Mouse (Mus musculus) heart, adult 18-20 months (tissue): ENCODE results near the gene Necap2. TPM values are rescaled to one million over a fixed set of nuclear protein-coding genes. Genes with fewer than 3 reads are reported as not detected.

Source experiments
- DNase-seq, 2 experiments: peaks; one replicate each; pipeline ENCODE4 v3.0.0; 2021 to 2022; ENCODE audit warnings: mixed read lengths in 1 of 2
- total RNA-seq, 2 experiments: library from RNA; stranded (reverse); gene quantifications; 2 replicates each; pipeline ENCODE4 v1.2.3; 2021

Gene Necap2
- total RNA-seq, 2 experiments from 2014 or later: 13.4 to 14.5 TPM

DNA sequence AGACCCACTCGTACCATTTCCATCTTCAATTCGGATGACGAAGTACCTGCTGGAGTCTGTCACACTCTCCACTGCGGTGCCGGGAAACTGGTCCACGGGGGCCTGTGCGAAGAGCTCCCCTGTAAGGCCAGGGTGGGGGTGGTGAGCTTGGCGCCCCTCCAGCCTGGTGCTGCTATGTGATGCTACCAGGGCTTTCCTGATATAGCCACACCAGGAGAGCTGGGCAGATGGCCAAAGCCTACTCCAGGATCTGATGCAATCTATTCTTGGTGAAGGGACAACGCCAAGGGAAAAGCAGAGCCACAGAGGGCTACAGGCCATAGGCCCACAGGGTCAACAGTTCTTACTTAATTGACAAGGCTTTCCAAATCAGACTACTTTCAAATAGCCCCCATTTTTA is 4.5 kb downstream of the Necap2 start:
- DNase-seq: peak; percentile 84 to 85

DNA sequence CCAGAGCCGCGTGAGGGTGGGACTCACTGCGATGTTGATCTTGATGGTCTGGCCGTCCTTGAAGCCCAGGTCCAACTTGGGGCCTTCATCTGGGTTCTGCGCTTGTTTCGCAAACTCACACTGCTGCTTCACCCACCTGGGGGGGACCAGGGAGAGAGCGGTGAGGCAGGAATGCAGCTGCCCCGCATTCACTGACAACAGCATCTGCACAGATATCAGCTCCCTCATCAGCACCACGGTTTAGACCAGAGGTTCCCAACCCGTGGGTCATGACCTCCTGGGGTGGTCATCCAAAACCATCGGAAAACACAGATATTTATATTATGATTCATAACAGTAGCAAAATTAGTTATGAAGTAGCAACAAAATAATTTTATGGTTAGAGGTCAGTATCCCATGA is 5.7 kb downstream of the Necap2 start:
- DNase-seq: no peak

DNA sequence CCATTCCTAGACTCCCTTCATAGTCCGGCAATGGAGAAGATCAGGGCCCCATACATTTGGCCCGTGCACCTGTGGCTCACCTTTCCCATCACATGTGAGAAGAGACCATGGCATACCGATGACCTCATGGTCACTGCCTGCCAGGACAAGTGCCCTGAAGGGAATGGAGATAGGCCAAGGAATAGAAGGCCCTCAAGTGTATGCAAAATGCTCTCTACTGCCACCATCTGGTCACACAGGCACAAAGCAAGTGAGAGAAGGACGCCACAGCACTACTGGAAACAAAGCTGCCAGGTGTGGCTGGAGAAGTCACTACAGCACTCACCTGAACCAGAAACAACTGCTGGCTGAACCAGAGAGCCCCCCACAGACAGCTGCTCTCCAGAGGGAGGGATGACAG is 8.4 kb downstream of the Necap2 start:
- DNase-seq: peak; percentile 53 to 72

DNA sequence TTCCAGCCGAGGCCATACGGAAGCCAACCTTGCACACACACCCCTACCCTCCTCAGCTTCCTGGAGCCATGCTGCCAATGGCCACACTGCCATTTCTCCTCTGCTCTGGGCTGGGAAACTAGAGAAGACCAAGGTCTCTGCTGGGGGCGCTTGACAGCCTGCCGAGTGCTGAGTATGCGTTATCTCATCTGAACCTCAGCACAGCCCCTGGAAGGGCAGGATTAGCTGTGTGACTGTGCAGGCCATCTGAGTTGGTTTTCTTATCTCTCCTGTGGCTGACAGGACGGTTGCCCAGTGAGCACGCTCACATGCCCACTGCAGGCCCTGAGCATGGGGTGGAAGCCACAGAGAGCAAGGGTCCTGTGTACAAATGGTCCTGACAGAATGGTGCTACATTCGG is 9.5 kb downstream of the Necap2 start:
- DNase-seq: no peak

DNA sequence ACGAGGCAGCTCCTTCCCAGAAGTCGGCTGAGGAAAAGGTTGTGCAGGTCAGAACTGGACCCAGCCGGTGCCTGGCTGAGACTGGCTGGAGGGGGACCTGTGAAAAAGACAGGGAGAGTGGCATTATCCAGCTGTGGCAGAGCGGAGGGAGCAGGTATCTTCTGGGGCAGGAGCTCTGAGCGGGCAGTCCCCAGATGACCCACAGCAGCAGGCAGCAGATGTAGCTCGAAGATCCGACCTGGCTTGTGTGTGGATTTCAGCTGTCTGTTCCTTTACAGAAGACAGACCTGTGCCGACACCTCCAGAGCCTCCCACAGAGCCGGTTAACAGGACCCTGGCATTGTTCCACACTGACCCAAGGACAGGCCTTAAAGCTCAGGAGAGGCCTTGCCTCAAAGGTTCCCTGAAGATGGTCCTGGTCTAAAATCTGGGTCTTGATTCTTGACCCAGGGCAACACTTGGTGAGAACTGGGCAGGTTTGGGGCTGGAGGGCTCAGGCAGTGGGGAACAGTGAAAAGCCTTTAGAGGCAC is 10.6 kb downstream of the Necap2 start:
- DNase-seq: no peak

DNA sequence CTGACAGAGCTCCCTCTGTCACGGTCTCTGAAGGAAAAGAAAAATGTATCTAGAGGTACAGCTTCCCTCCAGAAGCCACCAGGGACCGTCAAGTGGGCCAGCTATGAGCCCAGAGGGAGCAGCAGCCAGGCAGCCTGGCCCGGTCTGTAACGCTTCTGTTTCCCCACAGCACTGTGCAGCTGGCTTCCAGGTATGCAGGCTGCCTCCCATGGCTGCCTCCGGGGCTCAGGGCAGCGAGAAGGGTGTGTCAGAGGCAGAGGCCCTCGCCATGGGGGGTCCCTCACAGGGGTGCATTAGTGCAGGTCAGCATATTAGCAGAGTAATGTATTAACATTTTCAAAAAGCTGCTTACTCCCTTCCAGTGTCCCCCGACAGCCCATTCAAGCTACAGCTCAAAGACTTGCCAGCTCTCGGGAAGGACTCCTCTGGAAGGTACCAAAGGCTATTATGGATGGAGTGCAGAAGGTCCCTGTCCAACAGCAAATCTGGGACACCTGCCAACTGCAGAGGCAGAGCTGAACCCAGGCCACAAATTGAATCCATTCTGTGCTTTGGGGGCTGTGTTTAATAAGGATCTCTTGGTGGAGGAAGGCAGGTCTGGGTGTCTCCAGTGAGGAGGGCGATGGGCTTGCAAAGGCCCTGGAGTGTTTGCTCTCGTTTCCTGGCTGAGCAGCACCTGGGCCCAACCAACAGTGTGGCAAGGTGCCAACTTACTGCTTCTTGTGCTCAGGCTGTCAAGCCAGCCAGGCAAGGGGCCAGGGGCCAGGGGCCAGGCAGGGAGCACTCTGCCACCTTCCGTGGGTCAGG is 11.2 kb downstream of the Necap2 start:
- DNase-seq: peak; percentile 58

DNA sequence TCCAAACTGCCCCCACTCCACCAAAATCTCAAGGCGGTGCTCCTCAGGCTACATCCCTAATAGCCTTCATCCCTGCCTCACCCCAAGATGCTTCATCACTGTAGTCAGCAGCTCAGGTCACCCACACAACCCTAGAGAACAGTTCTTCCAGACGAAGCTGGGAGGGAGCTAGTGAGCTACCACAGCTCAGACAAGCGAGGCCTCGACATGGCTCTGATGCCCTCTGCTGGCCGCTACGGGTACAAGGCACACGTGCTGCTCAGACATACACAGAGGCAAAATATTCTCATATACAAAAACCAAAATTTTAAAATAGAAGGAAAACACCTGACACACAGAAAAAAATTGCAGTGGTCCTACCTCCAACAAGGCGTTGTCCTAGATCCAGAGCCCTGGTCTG is 13.0 kb downstream of the Necap2 start:
- peak; percentile 79 to 82 for DNase-seq

DNA sequence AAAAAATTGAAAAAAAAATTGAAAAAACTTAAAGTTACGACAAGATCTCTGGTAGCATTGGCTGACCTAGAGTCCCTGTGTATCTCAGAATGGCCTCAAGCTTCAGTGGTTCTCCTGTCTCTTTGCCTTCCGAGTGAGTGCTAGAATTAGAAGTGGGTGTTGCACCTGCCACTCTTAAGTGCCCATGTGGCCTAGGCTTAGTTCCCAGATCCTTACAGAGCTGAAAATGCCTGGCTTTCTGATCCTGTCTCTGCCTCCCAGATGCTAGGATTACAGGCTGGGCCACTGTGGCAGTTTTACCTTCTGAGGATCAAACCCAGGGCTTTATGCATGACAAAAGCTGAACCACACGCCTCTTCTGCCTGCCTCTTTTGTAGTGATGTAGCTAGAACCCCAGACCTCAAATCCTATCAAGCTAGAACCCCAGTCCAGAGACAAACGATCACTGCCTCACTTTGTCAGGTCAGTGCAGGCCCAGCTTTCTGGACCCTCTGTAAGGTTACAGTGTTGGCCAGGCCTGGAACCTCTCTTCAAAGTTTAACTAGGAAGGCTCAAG is 14.0 kb downstream of the Necap2 start:
- DNase-seq: no peak

DNA sequence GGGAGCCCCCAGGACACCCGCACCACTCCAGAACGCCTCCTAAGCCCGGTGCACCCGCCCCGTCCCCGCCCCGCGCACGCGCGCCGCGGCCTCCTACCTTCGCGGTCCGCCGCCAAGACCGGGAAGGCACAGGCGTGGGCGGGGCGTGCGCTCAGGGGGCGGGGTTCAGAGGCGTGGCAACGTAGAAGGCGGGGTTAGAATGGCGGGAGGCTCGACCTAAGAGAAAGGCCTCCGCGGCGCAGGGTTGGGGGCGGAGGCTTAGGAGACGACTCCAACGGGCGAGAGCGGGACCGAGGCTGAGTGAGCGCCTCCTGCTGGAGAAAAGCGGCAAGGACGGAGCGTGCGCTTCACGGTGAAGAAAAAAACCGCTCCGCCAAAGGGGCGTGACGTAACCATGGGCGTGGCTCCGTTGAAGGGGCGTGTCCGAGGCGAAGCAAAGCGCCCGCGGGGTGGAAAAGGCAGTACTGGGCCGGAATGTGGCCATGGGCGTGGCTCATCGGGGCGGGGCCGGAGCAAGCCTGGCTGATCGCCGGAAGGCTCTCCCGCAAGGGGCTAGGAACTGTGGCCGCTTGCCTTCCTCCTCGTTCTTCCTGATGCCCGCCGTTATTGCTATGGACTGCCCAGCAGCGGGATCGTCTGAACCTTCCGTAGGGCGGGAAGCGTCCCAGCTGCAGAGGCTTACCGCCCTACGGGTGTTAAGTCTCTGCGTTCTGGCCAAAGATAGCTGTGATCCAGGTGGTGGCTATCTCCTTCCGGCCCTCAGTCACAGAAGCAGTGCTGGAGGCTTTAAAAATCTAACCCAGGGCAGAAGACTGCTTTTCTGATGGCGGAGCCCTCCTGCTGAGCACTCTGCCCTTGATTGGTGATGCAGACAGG is 17.5 kb downstream of the Necap2 start, which contains the start of gene Crocc:
Crocc (minus strand) TSS at position 125 of the 876 bp plus-strand sequence.
- DNase-seq: peak; percentile 99 to 100

DNA sequence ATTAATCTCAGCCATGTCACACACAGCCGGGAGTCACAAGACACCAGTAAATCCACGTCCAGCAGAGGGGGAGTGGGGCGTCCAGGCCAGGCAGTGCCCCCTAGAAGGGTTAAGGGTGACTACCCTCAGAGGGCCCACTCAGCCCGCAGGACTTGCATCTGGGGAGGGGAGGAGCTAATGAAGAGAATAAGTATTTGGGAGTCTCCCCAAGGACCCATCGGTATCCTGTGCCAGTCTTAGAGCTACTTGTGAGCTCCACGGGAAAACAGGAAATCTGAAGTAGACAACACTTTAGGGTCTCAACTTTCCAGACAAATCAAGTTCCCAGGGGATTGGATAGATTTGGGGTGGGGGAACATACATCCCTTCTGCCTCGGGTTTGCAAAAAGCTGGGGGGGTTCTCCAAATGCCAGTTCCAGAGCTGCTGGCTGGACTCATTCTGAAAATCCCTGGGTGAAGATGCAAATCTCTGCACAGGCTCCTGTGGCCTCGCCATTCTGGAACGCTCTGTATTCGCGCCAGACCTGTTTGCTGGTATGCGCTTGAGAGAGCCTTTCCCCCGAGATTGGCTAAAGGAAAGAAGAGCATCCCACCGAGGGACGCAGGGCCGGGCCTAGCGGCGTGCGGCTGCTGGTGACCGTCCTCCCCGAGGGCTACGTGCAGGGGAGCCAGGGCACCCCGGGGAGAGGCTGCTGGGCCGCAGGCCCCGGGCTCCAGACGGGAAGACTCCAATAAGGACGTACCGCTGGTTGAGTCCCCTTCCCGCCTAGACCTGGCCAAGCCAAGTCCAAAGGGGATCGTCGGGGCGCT is 18.3 kb downstream of the Necap2 start:
- DNase-seq: no peak

DNA sequence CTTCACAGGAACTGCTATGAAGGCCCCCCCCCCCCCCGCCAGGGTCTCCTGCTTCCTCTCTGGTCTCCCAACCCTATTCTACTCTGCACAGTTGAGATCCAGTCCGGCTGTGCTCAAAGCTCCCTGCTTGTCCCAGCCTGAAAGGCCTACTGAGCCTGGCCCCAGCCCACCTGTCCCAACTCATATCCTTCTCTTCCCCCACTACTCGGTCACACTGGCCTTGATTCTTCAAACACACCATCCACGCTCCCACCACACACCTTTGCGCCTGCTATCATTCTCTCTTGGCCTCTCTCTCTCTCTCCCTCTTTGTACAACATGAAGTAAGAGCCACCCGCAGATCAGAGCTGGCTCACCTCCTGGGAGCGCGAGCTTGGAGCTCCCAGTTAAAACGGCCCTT is 19.3 kb downstream of the Necap2 start:
- no peak for DNase-seq

DNA sequence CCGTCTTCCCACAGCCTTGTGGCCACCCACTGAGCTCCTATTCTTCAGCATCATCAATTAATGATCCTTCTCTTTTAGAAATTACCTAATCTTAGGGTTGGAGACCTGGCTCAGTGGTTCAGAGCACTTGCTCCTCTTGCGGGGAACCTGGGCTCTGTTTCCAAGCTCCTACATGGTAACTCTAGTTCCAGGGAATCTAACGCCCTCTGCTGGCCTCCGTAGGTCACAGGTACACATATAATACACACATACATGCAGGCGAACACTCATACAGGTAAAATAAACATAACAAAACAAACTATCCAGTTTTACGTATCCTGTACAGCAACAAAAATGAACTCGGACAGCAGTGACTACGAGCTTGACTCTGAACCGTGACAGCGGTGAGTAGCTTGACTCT is 21.2 kb downstream of the Necap2 start:
- no peak for DNase-seq

DNA sequence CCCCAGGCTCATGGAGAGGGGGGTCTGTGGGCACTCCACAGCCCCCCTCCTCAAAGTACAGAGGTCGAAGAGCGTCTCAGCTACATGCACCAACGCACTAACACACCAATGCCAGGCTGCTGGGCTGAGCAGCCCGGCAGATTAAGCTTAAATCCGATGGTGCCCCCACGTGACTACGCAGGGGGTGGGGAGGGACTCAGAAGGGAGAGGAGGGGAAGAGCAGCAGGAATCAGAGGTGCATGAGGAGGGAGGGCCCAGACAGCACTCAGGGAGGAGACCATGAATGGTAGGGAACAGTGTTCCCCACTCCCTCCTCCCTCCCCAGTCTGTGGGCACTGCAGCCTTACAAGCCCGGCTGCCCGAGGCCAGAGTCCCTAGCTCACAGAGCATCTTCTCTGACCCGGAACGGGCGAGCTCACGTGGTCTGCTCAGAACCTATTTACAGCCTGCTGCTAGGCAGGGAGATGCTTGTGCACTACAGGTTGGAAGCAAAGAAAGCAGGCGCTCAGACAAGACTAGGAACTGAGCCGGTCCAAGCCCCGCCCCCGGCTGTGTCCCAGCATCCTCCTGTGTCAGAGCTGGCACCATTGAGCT is 24.5 kb downstream of the Necap2 start:
- DNase-seq: no peak

DNA sequence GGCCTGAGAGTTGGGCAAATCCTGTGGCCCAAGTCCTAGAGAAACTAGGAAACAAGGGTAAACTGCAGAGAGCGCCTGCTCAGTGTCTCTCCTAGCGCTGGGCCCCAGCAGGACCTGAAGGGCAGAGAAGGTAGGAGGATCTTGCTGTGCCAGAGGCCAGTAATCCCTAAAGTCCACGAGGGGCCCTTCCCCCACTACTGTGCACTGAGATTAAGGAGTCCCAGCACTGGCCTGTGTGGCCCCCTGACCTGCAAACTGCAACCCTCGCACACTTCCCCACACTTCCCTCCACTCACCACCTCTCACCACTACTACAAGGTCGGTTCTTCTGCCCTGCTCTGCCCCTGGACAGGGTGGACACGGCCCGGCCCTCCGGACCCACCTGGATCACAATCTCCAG is 25.0 kb downstream of the Necap2 start:
- DNase-seq: no peak

DNA sequence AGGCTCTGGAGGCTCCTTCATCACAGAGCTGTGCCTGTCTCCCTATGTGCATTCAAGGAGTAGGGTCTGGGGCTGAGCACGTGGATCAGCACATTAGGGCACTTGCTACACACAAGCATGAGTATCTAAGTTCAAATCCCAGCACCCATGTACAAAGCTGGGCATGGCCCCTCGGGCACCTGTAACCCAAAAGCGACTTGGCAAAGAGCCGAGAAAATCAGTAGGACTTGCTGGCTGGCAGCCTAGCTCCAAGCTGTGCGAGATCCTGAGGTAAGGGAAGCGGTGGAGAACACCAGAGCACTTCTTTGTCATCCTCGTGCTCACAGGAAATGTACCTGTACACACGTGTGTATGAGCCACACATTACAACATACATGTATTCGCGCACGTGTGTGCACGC is 25.7 kb downstream of the Necap2 start:
- DNase-seq: no peak

DNA sequence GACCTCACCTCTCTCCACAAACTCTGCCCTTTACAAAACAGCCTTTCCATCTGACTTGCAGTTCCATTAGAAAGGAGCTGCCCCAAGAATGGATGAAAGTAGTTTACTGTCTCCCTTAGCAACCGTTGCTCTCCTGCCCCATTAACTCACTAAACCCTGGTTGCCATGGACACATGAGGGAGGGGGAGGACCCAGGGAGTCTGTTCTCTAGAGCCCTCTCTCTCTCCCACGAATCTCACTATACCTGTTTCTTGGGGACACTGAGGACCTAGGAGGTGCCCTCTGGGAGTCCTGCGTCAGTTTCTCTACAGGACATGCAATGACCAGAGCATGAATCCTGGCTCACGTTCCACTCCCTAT is 28.7 kb downstream of the Necap2 start:
- no peak for DNase-seq

DNA sequence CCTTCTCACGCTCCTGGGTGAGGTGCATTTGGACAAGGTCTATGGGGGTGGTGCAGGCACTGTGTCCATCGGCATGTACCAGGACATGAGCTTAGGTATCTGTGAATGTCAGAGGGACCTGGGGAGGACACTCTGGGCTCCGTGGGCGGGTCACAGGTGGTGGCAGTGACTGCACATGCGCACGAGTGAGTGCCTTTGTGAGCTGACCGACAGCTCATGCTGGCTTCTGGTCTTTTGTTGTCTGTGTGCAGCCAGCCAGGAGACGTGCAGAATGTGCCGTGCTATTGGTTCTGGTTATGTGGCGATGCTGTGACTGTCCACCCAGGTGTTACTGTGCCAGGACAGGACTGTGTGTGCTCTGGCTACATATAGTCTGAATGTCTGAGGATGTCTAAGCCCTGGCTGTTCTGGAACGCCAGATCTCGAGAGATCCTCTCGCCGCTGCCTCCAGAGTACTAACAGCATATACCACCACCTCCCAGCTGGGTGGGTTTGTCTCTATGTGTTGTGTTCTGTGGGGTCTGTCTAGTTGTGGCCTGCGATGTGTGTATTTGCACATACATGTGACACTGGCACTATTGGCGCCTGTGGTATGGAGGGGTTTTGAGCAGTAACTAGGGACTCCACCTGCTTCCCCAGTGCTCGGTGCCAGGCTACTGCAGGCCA is 29.2 kb downstream of the Necap2 start:
- no peak for DNase-seq

DNA sequence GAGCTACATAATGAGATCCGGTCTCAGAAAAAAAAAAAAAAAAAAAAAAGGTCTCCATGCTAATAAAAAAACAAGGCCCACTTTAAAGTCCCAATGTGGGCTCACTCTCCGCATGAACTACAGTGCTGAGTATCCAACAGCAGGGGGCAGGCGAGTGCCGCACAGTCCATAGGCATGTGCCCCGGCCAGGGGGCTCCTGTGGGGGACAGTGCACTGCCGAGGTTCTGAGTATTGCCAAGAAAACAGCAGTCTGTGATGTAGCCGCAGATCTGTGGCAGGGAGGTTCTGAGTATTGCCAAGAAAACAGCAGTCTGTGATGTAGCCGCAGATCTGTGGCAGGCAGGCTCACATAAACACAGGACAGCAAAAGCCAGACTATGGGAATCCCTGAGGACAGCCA is 33.3 kb downstream of the Necap2 start:
- DNase-seq: peak in 1 of 2 experiments; percentile 69

DNA sequence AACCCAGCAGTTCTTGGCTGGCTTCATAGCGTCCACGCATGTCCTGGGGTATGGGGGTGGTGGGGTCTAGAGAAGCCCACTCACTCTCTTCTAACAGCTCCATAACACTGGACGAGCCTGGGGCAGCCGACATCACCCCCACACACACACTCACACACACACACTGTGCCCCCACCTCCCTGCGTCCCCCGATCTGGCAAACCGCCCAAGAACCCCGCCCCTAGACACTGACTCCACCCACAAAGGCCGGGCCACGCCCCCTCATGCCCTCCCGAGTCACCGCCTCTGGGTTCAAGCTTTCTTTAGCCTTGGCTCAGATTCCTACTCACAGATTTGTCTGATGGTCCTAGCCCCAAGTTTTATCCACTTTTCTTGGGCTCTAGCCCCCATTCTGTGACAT is 37.0 kb downstream of the Necap2 start:
- DNase-seq: no peak

DNA sequence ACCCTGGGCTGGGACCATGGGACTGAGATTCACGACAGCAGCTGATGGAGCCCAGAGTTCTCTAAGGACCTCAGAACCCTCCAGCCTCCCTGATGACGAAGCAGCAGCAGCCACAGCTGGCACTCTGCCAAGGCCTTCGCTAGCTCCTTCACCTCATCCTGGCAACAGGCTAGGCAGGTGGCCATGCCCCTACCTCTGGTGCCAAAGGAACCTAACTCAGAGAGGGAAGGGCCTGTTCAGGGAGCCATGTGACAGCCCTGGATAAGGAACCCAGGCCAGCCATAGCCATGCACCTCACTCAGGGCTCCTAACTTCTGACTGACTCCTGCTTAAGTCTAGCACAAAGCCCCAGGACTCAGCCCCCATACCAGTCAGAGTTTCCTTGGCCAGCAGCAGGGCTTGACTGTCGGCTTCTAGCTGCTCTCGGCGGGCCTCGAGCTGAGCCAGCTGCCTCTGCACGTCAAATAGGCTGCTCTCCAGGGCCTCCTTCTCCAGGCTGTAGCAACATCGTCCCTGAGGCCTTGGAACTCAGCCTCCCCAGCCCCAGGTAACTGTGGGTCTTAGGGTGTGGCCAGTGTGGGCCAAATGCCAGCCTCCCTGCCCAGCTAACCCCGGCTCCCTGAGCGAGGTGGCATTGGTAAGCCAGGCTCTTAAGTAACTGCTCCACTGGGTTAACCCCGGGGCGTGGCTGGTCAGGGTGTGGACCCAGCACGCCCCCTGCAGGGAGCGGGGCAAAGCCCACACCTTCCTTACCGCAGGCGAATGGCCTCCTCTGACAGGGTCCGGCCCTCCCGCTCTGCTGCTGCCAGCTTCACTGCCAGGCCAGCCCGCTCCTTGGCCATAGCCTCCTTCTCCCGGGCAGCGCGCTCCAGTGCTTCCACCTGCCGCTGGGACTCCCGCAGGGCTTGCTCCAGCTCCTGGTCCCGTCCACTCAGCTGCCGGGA is 44.3 kb downstream of the Necap2 start:
- DNase-seq: no peak
